Mouse (Mus musculus): ENCODE measurements around the gene Ube2c. TPM values are rescaled to one million over a fixed set of nuclear protein-coding genes. Genes with fewer than 3 reads are reported as not detected.

Gene Ube2c
- 92.8 and 97.2 TPM in 2 replicates for polyA plus RNA-seq (2012; rRNA removed)

GRCm38 (mm10) chr2:164769258-164770037 is at the start of gene Ube2c:
TSS of gene Ube2c (plus strand) at chr2:164769898.
- no peaks in the 10 kb centered on the region for H3K27me3 ChIP-seq (ENCODE audit: control insufficient read depth, insufficient read depth, low read length)
- peaks cover 11% of the 10 kb centered on the region for H3K36me3 ChIP-seq (ENCODE audit: control insufficient read depth, insufficient read depth, low read length)
- H3K4me1 ChIP-seq (ENCODE audit: control insufficient read depth, insufficient read depth, insufficient read length), result no peaks in the 10 kb centered on the region; the same call in 1 of the 2 replicates
- DNase-seq (ENCODE audit: low read depth in 1 of 2, low spot score in 2 of 2), result peak; percentile 94 to 98
- peak within 1 kb of the TSS; percentile 13; the same call in 1 of the 2 replicates for H3K27ac ChIP-seq (ENCODE audit: insufficient read depth, low read length)
- 2% methylated on average over 53 of the region's 53 CpGs for WGBS
- peak within 1 kb of the TSS; percentile 62 for H3K4me3 ChIP-seq (ENCODE audit: extremely low read depth, insufficient read depth, insufficient read length)
- TF ChIP-seq POLR2A (IDR thresholded peaks at IDR 0.05; ENCODE audit: low read depth, low read length), result no peak
- no peak; the same call in 1 of the 2 replicates for TF ChIP-seq CTCF (IDR thresholded peaks at IDR 0.05; ENCODE audit: extremely low read depth, insufficient read depth, insufficient read length, insufficient replicate concordance)

GRCm38 (mm10) chr2:164723276-164723675 is 46.4 kb upstream of the Ube2c start:
- TF ChIP-seq CTCF (IDR thresholded peaks at IDR 0.05; ENCODE audit: extremely low read depth, insufficient read depth, insufficient read length, insufficient replicate concordance) (no peak), POLR2A (IDR thresholded peaks at IDR 0.05; ENCODE audit: low read depth, low read length) (no peak)
- H3K4me1 ChIP-seq (ENCODE audit: control insufficient read depth, insufficient read depth, insufficient read length), result no peaks in the 10 kb centered on the region
- no peaks in the 10 kb centered on the region for H3K27me3 ChIP-seq (ENCODE audit: control insufficient read depth, insufficient read depth, low read length)
- 74% methylated on average over 4 of the region's 4 CpGs for WGBS
- H3K27ac ChIP-seq (ENCODE audit: insufficient read depth, low read length), result no peak overlapping the region
- DNase-seq (ENCODE audit: low read depth in 1 of 2, low spot score in 2 of 2), result no peak
- no peaks in the 10 kb centered on the region for H3K36me3 ChIP-seq (ENCODE audit: control insufficient read depth, insufficient read depth, low read length)
- no peak overlapping the region for H3K4me3 ChIP-seq (ENCODE audit: extremely low read depth, insufficient read depth, insufficient read length)

- no peaks in the 10 kb centered on the region for H3K4me1 ChIP-seq (ENCODE audit: control insufficient read depth, insufficient read depth, insufficient read length)
- H3K36me3 ChIP-seq (ENCODE audit: control insufficient read depth, insufficient read depth, low read length), result no peaks in the 10 kb centered on the region
- no peak overlapping the region for H3K27ac ChIP-seq (ENCODE audit: insufficient read depth, low read length)
- no peak overlapping the region for H3K4me3 ChIP-seq (ENCODE audit: extremely low read depth, insufficient read depth, insufficient read length)
- peak; percentile 57; the same call in 1 of the 2 replicates for TF ChIP-seq CTCF (IDR thresholded peaks at IDR 0.05; ENCODE audit: extremely low read depth, insufficient read depth, insufficient read length, insufficient replicate concordance)
- TF ChIP-seq POLR2A (IDR thresholded peaks at IDR 0.05; ENCODE audit: low read depth, low read length), result no peak
- peak; percentile 28 to 62 for DNase-seq (ENCODE audit: low read depth in 1 of 2, low spot score in 2 of 2)
- H3K27me3 ChIP-seq (ENCODE audit: control insufficient read depth, insufficient read depth, low read length), result no peaks in the 10 kb centered on the region
- 26% methylated on average over 6 of the region's 6 CpGs for WGBS
Observed at GRCm38 (mm10) chr2:164725895-164726619, 43.6 kb upstream of the Ube2c start.

- no peak overlapping the region for H3K27ac ChIP-seq (ENCODE audit: insufficient read depth, low read length)
- TF ChIP-seq POLR2A (IDR thresholded peaks at IDR 0.05; ENCODE audit: low read depth, low read length), result no peak
- no peak for TF ChIP-seq CTCF (IDR thresholded peaks at IDR 0.05; ENCODE audit: extremely low read depth, insufficient read depth, insufficient read length, insufficient replicate concordance)
- H3K4me1 ChIP-seq (ENCODE audit: control insufficient read depth, insufficient read depth, insufficient read length), result no peaks in the 10 kb centered on the region
- no peaks in the 10 kb centered on the region for H3K36me3 ChIP-seq (ENCODE audit: control insufficient read depth, insufficient read depth, low read length)
- no peak overlapping the region for H3K4me3 ChIP-seq (ENCODE audit: extremely low read depth, insufficient read depth, insufficient read length)
- DNase-seq (ENCODE audit: low read depth in 1 of 2, low spot score in 2 of 2), result no peak
- no peaks in the 10 kb centered on the region for H3K27me3 ChIP-seq (ENCODE audit: control insufficient read depth, insufficient read depth, low read length)
- 84% methylated on average over 5 of the region's 5 CpGs for WGBS
Observed at GRCm38 (mm10) chr2:164731719-164732118, 38.0 kb upstream of the Ube2c start.

- H3K4me1 ChIP-seq (ENCODE audit: control insufficient read depth, insufficient read depth, insufficient read length), result no peaks in the 10 kb centered on the region
- H3K4me3 ChIP-seq (ENCODE audit: extremely low read depth, insufficient read depth, insufficient read length), result no peak overlapping the region
- 94% methylated on average over 2 of the region's 2 CpGs for WGBS
- no peaks in the 10 kb centered on the region for H3K36me3 ChIP-seq (ENCODE audit: control insufficient read depth, insufficient read depth, low read length)
- no peak for DNase-seq (ENCODE audit: low read depth in 1 of 2, low spot score in 2 of 2)
- TF ChIP-seq POLR2A (IDR thresholded peaks at IDR 0.05; ENCODE audit: low read depth, low read length) (no peak), CTCF (IDR thresholded peaks at IDR 0.05; ENCODE audit: extremely low read depth, insufficient read depth, insufficient read length, insufficient replicate concordance) (no peak)
- no peak overlapping the region for H3K27ac ChIP-seq (ENCODE audit: insufficient read depth, low read length)
- H3K27me3 ChIP-seq (ENCODE audit: control insufficient read depth, insufficient read depth, low read length), result no peaks in the 10 kb centered on the region
Observed at GRCm38 (mm10) chr2:164733259-164733658, 36.4 kb upstream of the Ube2c start.

- no peak overlapping the region for H3K4me3 ChIP-seq (ENCODE audit: extremely low read depth, insufficient read depth, insufficient read length)
- DNase-seq (ENCODE audit: low read depth in 1 of 2, low spot score in 2 of 2), result no peak
- H3K36me3 ChIP-seq (ENCODE audit: control insufficient read depth, insufficient read depth, low read length), result no peaks in the 10 kb centered on the region
- 88% methylated on average over 5 of the region's 5 CpGs for WGBS
- H3K4me1 ChIP-seq (ENCODE audit: control insufficient read depth, insufficient read depth, insufficient read length), result no peaks in the 10 kb centered on the region
- H3K27ac ChIP-seq (ENCODE audit: insufficient read depth, low read length), result no peak overlapping the region
- H3K27me3 ChIP-seq (ENCODE audit: control insufficient read depth, insufficient read depth, low read length), result no peaks in the 10 kb centered on the region
- TF ChIP-seq CTCF (IDR thresholded peaks at IDR 0.05; ENCODE audit: extremely low read depth, insufficient read depth, insufficient read length, insufficient replicate concordance) (no peak), POLR2A (IDR thresholded peaks at IDR 0.05; ENCODE audit: low read depth, low read length) (no peak)
Observed at GRCm38 (mm10) chr2:164734839-164735238, 34.9 kb upstream of the Ube2c start.

Data from spleen, adult 2 months (tissue).